Mouse (Mus musculus) heart, postnatal 14 days (tissue): Measurements from ENCODE around the gene Wwox. TPM values are rescaled to one million over a fixed set of nuclear protein-coding genes. Genes with fewer than 3 reads are reported as not detected.
A peak's percentile ranks its signal among the peaks of the same experiment; 100 is the strongest.

ENCODE experiments used
- DNase-seq, 2 experiments: peaks; one replicate each; pipeline ENCODE4 v3.0.0; 2021 to 2022
- intact Hi-C: fragments of 180-260 bp; cut with DNase I; formaldehyde crosslinking; loops from one replicate; pipeline ENCODE4 v1.15.1; 2025
- total RNA-seq, 2 experiments: library from RNA; stranded (reverse); gene quantifications; 2 replicates each; pipeline ENCODE4 v1.2.3; 2021

Gene Wwox
- total RNA-seq, 2 experiments from 2014 or later = 5.6 to 6.5 TPM

- DNase-seq = no peak
- intact Hi-C loops = no loop called here
Observed at GRCm38 (mm10) chr8:114694566-114695198, 255.2 kb downstream of the Wwox start.

GRCm38 (mm10) chr8:114703517-114703916, 264.1 kb downstream of the Wwox start:
- no peak for DNase-seq
- intact Hi-C loops = no loop called here

GRCm38 (mm10) chr8:114707538-114708138, 268.2 kb downstream of the Wwox start:
- DNase-seq = no peak
- intact Hi-C loops = no loop called here

GRCm38 (mm10) chr8:114715318-114716070, 276.0 kb downstream of the Wwox start:
- DNase-seq = peak; percentile 20 to 43
- intact Hi-C loops = loop anchor here (5.0 kb wide), 2 partner anchors 173 to 263 kb away; no protein-coding TSS in a partner anchor

- intact Hi-C loops = loop anchor here (5.0 kb wide), 2 partner anchors 174 to 264 kb away; no protein-coding TSS in a partner anchor
- no peak for DNase-seq
Observed at GRCm38 (mm10) chr8:114716546-114717255, 277.2 kb downstream of the Wwox start.

GRCm38 (mm10) chr8:114718821-114719220, 279.4 kb downstream of the Wwox start:
- intact Hi-C loops = loop anchor here (5.0 kb wide), 2 partner anchors 177 to 267 kb away; no protein-coding TSS in a partner anchor
- DNase-seq = no peak

GRCm38 (mm10) chr8:114722611-114723010, 283.2 kb downstream of the Wwox start:
- intact Hi-C loops = no loop called here
- no peak for DNase-seq

GRCm38 (mm10) chr8:114731260-114732140, 292.0 kb downstream of the Wwox start:
- no peak for DNase-seq
- intact Hi-C loops = no loop called here

- intact Hi-C loops = no loop called here
- no peak for DNase-seq
Observed at GRCm38 (mm10) chr8:114743185-114743915, 303.9 kb downstream of the Wwox start.

- DNase-seq = no peak
- intact Hi-C loops = no loop called here
Observed at GRCm38 (mm10) chr8:114746373-114746772, 306.9 kb downstream of the Wwox start.

- DNase-seq = no peak
- intact Hi-C loops = no loop called here
Observed at GRCm38 (mm10) chr8:114751376-114752135, 312.1 kb downstream of the Wwox start.

- DNase-seq = no peak
- intact Hi-C loops = no loop called here
Observed at GRCm38 (mm10) chr8:114759621-114760020, 320.2 kb downstream of the Wwox start.

GRCm38 (mm10) chr8:114768536-114768935, 329.1 kb downstream of the Wwox start:
- intact Hi-C loops = no loop called here
- no peak for DNase-seq

- peak; percentile 83 to 88 for DNase-seq
- intact Hi-C loops = loop anchor here (1.0 to 10.0 kb wide), 5 partner anchors 200 to 1666 kb away; no protein-coding TSS in a partner anchor
Observed at GRCm38 (mm10) chr8:114770856-114771776, 331.7 kb downstream of the Wwox start.

GRCm38 (mm10) chr8:114772276-114772849, 332.9 kb downstream of the Wwox start:
- intact Hi-C loops = loop anchor here (5.0 to 10.0 kb wide), 3 partner anchors 320 to 1665 kb away; no protein-coding TSS in a partner anchor
- no peak for DNase-seq
